Mouse (Mus musculus) spleen, postnatal 36 days (tissue): Measurements from ENCODE around the gene Arv1.

ENCODE experiments used
- DNase-seq, 2 experiments: peaks; one replicate each; pipeline ENCODE4 v3.0.0; 2022; ENCODE audit warnings: low spot score in 2 of 2, mixed read lengths in 1 of 2

Gene Arv1

GRCm38 (mm10) chr8:124724301-124724700 is 2.4 kb downstream of the Arv1 start:
- DNase-seq: no peak

DNA sequence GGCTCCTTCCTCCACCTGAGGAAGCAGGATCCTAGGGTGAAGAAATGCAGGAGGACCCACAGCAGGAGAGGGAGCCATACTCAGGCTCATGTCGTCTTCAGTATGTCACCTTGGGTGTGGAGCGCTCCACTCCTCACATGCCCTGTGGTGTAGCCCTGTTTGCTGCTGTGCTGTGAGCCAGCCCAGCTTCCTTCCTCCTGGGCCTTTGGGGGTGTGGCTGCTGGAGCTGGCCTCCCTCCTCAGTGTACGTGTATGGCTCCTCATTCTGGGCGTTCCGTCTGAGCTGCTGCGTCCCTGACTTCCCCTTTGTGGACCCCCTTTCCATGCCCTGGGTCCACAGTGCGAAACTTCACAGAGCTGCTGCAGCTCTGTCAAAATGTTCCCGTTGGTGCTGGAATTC is 10.9 kb downstream of the Arv1 start:
- no peak for DNase-seq

GRCm38 (mm10) chr8:124735371-124735911 is 13.5 kb downstream of the Arv1 start:
- DNase-seq: no peak

DNA sequence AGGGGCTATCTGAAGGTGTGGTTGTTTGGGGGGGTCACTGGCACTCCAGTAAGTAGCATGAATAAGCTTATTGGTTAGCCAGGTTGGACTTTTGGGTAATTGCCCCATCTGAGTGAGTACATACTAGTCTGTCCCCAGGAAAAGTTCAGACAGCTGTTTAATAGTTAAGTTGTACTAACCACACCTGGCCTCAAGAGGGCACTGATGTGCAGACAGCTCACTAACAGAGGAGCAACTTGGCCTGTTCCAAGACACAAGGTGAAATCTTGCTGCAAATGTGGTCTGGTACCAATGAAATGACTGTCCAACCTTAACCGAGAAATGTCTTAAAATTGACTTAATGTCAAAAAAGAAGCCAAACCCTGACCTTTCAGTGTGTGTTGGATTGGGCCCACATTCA is 17.3 kb downstream of the Arv1 start:
- no peak for DNase-seq

DNA sequence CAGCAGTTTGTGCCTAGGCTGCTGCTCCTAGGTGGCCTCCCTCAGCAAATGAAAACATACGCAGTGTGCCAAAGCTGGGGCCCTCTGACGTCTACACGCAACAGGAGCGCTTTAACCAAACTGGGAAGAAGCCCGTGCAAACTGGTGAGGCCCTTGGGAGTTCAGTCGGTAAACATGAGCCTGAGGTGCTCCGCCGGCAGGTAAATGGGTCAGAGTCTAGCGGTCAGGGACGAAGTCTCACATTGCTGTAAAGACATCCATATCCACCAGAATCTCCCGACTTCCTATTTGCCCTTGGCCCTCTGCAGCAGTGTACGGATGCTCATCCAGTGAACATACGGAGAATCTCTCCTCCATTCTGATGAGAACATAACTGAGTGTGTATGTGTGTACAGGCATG is 24.7 kb downstream of the Arv1 start:
- no peak for DNase-seq

DNA sequence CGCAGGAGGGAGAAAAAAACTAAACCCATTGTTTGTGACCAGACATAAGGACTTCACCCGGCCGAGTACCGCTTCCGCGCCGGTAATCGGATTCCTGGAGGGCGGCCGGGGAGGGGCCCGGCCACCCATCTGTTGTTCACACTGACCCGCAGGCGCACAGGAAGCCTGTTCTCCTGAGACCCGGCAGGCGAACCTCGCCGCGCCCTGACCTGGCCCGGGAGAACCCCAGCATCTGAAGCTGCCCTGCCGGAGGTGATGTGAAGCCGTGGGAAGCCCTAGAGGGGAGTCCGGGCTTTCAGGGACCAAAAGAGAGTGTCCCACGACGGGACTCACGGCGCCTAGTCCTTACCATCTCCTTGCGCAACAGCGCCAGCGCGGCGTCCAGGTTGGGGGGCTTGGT is 29.3 kb downstream of the Arv1 start:
- DNase-seq: no peak

DNA sequence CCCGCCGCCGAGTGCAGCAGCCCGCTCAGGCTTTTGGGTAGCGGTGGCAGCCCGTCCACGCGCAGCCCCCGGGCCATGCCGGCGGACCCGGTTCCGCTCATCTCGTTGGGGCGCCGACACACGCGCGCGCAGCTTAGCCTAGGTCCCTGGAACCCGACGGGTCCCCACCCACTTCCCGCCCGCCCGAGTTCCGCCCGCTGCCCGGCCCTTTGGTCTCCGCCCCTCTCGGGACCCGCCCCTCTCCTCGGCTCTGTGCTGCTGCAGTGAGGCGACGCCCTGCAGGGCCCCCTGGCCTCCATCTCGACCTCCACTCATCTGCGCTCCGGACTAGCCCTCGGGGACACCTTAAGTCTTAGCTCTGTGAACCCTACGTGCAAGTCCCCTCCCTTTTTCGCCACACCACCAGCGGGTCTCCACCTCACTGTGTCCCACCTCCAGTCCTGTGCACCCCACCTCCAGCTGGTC is 29.8 kb downstream of the Arv1 start, which contains the start of gene Fam89a:
TSS of gene Fam89a (minus strand) at position 124 of the 465 bp plus-strand sequence.
- peak; percentile 62 to 64 for DNase-seq

- no peak for DNase-seq
Measured at GRCm38 (mm10) chr8:124752325-124752862, 30.5 kb downstream of the Arv1 start.

DNA sequence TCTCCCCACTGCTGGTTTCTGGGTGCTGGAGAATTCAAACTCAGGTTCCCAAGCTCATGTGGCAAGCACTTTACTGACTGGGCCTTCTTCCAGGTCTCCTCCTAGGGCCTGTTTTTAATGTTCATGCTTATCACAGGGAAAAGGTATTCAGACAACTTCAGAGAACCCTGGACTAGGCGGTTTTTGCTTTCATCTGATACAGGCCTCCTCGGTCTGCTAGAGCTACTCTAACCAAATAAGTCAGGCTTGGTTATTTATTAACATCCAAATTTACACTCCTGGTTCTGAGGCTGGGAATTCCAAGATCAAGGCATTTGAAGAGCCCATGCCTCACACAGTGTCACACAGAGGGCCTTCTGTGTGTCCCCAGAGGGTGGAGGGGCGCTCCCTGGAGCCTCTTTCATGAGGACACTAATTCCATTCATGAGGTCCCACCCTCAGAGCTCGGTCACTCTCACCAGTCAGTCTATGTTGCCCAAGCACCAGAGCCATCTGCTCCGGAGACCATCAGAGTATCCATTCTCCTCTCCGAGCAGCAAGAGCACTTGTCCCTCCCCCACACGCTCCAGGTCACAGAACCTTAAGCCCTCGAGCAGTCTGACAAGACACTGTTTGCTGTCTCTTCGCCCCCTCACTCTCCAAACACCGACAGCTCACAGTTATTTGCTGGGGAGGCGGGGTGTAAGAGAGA is 32.3 kb downstream of the Arv1 start:
- DNase-seq: no peak

GRCm38 (mm10) chr8:124754792-124755190 is 32.9 kb downstream of the Arv1 start:
- no peak for DNase-seq

DNA sequence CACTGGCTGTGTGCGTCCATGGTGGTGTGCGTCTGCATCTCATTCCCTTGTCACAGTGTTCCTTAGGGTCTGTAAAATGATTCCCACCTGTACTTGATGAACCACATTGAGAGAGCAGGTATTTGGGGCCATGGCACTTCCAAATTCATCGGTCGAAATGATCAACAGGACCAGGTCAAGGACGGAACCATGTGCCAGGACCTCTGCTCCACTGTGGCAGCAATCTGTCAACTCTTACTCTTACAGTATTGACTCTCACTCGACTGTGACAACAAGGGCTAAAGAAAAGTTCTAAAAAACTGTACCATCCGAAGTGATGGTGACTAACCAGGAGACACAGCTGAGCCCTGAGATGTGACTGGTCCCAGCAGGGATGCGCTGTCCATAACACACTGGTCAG is 33.5 kb downstream of the Arv1 start:
- no peak for DNase-seq

GRCm38 (mm10) chr8:124756153-124756552 is 34.2 kb downstream of the Arv1 start:
- no peak for DNase-seq

GRCm38 (mm10) chr8:124756601-124757000 is 34.7 kb downstream of the Arv1 start:
- DNase-seq: peak in 1 of 2 experiments; percentile 3

DNA sequence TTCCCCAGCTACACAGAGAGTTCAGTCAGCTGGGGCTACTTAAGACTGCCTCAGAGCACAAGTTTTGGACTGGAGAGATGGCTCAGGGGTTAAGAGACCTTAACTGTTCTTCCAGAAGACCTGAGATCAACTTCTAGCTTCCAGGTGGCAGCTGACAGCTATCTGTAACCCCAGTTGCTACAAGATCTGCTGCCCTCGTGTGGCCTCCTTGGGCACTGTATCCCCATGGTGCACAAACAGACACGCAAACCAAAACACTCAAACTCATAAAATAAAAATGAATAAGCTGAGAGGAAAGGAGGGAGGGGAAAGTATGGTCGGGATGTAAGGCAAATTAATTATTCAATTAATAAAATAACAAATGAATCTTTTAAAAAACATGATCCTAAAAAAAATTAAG is 36.6 kb downstream of the Arv1 start:
- DNase-seq: peak; percentile 6 to 24

DNA sequence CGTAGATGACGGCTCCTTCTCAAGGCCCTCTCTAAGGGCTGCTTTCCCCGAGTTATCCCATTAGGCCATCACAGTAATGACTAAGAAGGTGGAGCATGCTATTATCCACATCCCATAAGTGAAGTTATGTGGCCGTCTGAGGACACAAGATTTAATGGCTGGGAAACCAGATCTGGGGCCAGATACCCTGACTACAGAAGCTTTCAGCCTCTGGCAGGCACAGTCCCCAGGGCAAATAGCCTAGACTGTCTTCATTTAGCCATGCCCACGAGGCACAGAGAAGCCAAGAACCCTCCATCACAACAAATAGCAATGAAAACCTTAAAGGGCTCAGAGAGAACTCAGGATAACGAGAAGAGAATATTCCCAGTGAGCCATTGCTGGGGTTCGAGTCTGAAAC is 41.1 kb downstream of the Arv1 start:
- DNase-seq: no peak

GRCm38 (mm10) chr8:124772389-124772788 is 50.5 kb downstream of the Arv1 start:
- DNase-seq: no peak

- peak; percentile 24 to 29 for DNase-seq
Measured at GRCm38 (mm10) chr8:124775695-124776094, 53.8 kb downstream of the Arv1 start.

DNA sequence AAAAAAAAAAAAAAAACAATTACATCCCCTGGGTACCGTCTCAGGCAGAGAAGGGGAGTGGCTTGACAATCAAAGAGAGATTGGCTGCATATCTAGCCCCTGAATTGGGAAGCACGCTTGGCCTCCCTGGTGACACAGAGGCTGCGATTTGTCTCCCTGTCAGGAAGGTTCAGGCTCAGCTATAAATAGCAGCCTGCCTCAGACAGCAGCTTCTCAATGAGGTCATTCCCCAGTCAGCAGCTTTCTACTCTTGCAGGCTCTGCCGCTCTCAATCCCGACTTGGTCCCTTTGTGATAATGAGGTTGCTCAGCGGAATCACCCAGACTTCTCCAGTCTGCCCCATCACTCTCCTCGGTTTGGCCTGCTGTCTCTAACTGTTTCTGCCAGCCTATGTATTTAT is 58.3 kb downstream of the Arv1 start:
- no peak for DNase-seq

DNA sequence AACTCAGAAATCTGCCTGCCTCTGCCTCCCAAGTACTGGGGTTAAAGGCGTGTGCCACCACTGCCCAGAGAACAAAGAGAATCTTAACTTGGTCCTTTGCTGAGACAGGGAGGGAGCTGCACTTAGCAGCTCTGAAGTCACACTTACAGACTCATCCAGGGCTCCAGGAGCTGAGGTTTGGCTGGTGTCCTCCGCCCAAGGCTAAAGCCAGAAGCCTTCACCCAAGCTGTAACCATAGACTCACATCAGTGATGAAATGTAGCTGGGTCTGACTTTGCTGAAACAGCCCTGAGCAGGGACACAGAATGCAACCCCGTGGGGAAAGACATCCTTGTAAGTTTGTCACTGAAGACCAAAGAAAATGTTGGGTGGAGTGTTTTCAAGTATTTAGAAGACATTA is 60.5 kb downstream of the Arv1 start:
- DNase-seq: no peak

DNA sequence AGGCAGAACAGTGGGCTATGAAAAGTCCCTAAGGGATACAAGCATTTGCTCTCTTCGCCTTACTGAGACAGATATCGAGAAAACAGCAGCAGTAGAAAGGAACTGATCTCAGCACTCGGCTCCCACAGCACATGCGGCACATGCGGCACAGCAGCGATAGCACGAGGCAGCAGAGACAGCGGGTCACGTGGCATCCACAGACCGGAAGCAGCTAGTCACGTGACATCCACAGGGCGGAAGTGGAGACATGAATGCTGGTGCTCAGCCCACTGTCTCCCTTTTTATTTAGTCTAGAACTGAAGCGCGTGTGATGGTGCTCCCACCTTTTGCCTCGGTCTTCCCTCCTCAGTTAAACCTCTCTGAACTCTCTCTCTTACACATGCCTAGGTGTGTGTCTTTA is 61.3 kb downstream of the Arv1 start:
- no peak for DNase-seq
